Mouse (Mus musculus): ENCODE data around the gene Chordc1. TPM values are rescaled to one million over a fixed set of nuclear protein-coding genes. Genes with fewer than 3 reads are reported as not detected.
"Not testable (repeated sequence)": the region's sequence is repeated elsewhere in the genome, so short reads cannot be mapped to it uniquely, and the experiment has no call there.

Gene Chordc1
- polyA plus RNA-seq (2011; ENCODE audit: insufficient read depth, insufficient read length, low read depth, missing spikeins) = 120 and 141 TPM in 2 replicates

DNA sequence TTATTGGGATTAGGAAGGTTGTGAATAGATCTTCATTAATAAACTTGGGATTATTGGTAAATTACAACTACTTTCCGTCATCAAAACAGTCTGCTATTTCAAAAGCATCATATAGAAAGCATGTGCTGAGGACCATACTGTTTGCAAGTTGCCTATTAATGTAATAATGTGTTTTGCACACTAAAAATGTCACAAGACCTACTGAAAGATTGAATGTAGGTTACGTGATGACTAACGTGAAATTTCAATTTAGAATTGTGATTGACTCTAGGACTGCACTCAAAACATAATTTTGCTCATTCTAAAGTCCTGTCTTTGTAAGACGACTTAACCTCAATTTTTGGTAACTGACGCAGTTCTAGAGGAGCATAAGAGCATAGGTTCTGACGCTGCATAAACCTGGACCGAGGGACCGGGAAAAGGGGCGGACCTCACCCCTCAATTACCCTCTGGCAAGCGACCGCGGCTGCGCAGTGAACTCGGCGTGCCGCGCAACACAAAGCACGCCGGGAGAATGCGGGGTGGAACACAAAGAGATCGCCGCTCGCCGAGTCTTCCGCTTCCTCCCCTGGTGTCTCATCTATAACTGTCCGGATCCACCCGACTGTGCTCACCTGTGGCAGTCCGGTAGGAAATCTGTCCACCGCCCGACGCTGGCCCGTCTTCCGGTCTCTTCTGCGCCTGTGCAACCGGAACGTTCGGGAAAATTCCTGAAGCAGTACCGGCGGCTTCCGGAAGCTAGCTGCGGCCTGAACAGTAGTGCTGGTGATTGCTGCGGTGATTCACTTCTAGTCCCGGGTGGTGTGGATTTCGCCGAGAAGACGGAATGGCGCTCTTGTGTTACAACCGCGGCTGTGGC, at the start of gene Chordc1:
Chordc1 (plus strand) TSS at position 555 of the 859 bp plus-strand sequence.
- peaks cover 2% of the 10 kb centered on the region for H3K4me1 ChIP-seq (ENCODE audit: control insufficient read depth, insufficient read depth, low read length)
- TF ChIP-seq EP300 (IDR thresholded peaks at IDR 0.05; ENCODE audit: insufficient read depth, low read depth, low read length) (peak; percentile 75), CTCF (IDR thresholded peaks at IDR 0.05; ENCODE audit: low read depth, low read length) (no peak), POLR2A (IDR thresholded peaks at IDR 0.05; ENCODE audit: insufficient read depth, low read length) (peak; percentile 25)
- peak within 1 kb of the TSS; percentile 73 for H3K4me3 ChIP-seq (ENCODE audit: low read depth, low read length)
- no peaks in the 10 kb centered on the region for H3K36me3 ChIP-seq (ENCODE audit: control insufficient read depth, insufficient read depth, low read length, poor library complexity, severe bottlenecking)
- peak within 1 kb of the TSS; percentile 37 for H3K27ac ChIP-seq (ENCODE audit: insufficient read depth, low read length)
- no peaks in the 10 kb centered on the region for H3K9me3 ChIP-seq (replicated peaks; ENCODE audit: control insufficient read depth, insufficient read depth, low read length, poor library complexity, severe bottlenecking)
- H3K9ac ChIP-seq (ENCODE audit: low read depth, poor library complexity, severe bottlenecking) = peak within 1 kb of the TSS; percentile 93
- no peaks in the 10 kb centered on the region for H3K27me3 ChIP-seq (ENCODE audit: control insufficient read depth, insufficient read depth, low read length, poor library complexity, severe bottlenecking)

DNA sequence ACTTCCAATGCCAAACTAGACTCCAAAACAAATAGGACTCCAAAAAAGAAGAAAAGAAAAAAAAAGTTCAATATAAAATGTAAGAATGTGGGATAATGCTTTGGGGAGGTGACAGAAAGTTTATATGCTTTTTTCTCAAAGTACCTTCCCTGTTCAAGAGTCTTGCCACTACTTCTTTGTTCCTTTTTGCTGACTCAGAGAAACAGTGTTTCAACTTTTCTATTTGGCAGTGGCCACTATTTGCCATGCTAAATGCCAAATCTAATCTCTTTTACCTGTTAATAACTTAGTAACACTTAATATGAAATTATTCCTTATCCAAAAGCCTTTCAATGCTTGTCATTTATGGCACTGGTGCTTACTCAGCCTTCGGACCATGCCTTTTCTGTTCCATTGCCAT, 16.0 kb upstream of the Chordc1 start:
- Histone ChIP-seq H3K27me3 (ENCODE audit: control insufficient read depth, insufficient read depth, low read length, poor library complexity, severe bottlenecking) (no peaks in the 10 kb centered on the region), H3K9me3 (replicated peaks; ENCODE audit: control insufficient read depth, insufficient read depth, low read length, poor library complexity, severe bottlenecking) (no peaks in the 10 kb centered on the region), H3K27ac (ENCODE audit: insufficient read depth, low read length) (no peak overlapping the region), H3K9ac (ENCODE audit: low read depth, poor library complexity, severe bottlenecking) (no peak overlapping the region), H3K36me3 (ENCODE audit: control insufficient read depth, insufficient read depth, low read length, poor library complexity, severe bottlenecking) (no peaks in the 10 kb centered on the region), H3K4me1 (ENCODE audit: control insufficient read depth, insufficient read depth, low read length) (no peaks in the 10 kb centered on the region), H3K4me3 (ENCODE audit: low read depth, low read length) (no peak overlapping the region)
- TF ChIP-seq EP300 (IDR thresholded peaks at IDR 0.05; ENCODE audit: insufficient read depth, low read depth, low read length) = no peak
- no peak for TF ChIP-seq POLR2A (IDR thresholded peaks at IDR 0.05; ENCODE audit: insufficient read depth, low read length)
- TF ChIP-seq CTCF (IDR thresholded peaks at IDR 0.05; ENCODE audit: low read depth, low read length) = no peak

DNA sequence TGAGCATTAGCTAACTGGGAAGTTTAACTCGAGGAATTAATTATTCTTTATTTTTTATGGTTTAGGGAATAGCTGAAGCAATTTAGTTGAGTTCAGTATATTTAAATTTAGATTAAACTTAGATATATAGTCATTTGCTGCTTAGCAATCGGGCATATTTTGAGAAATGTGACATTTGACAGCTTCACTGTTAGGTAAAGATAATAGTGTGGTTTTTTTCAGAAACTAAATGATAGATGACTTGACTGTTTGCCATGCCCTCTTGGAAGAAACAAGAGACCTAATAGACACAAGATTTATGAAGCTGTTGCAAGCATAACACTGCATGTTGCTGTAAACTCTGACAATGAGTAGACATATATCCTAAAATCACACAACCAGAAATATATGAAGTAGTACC, 15.1 kb upstream of the Chordc1 start:
- Histone ChIP-seq H3K4me3 (ENCODE audit: low read depth, low read length) (no peak overlapping the region), H3K36me3 (ENCODE audit: control insufficient read depth, insufficient read depth, low read length, poor library complexity, severe bottlenecking) (no peaks in the 10 kb centered on the region), H3K27ac (ENCODE audit: insufficient read depth, low read length) (no peak overlapping the region), H3K27me3 (ENCODE audit: control insufficient read depth, insufficient read depth, low read length, poor library complexity, severe bottlenecking) (no peaks in the 10 kb centered on the region), H3K9ac (ENCODE audit: low read depth, poor library complexity, severe bottlenecking) (no peak overlapping the region), H3K9me3 (replicated peaks; ENCODE audit: control insufficient read depth, insufficient read depth, low read length, poor library complexity, severe bottlenecking) (no peaks in the 10 kb centered on the region), H3K4me1 (ENCODE audit: control insufficient read depth, insufficient read depth, low read length) (no peaks in the 10 kb centered on the region)
- TF ChIP-seq CTCF (IDR thresholded peaks at IDR 0.05; ENCODE audit: low read depth, low read length) = no peak
- no peak for TF ChIP-seq EP300 (IDR thresholded peaks at IDR 0.05; ENCODE audit: insufficient read depth, low read depth, low read length)
- no peak for TF ChIP-seq POLR2A (IDR thresholded peaks at IDR 0.05; ENCODE audit: insufficient read depth, low read length)

DNA sequence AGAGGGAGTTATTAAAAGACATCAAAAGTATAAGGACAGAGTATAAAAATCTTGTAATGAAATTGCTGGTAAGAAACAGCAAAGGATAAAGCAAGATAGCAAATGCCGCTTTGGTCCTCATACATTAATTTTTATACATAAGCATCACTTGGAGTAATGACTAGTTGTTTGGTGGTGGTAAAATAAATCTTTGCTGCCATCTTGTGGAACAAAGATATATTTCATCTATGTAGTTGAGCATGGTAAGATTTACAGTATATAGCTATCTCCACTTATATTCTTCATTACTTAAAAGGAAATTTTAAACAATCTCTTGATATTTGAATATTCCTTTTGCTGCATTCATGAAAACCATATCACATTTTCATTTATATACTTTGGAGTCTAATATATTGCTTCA, 14.4 kb upstream of the Chordc1 start:
- no peak overlapping the region for H3K27ac ChIP-seq (ENCODE audit: insufficient read depth, low read length)
- TF ChIP-seq EP300 (IDR thresholded peaks at IDR 0.05; ENCODE audit: insufficient read depth, low read depth, low read length) = no peak
- TF ChIP-seq CTCF (IDR thresholded peaks at IDR 0.05; ENCODE audit: low read depth, low read length) = no peak
- no peak for TF ChIP-seq POLR2A (IDR thresholded peaks at IDR 0.05; ENCODE audit: insufficient read depth, low read length)
- no peaks in the 10 kb centered on the region for H3K36me3 ChIP-seq (ENCODE audit: control insufficient read depth, insufficient read depth, low read length, poor library complexity, severe bottlenecking)
- no peak overlapping the region for H3K9ac ChIP-seq (ENCODE audit: low read depth, poor library complexity, severe bottlenecking)
- no peak overlapping the region for H3K4me3 ChIP-seq (ENCODE audit: low read depth, low read length)
- no peaks in the 10 kb centered on the region for H3K4me1 ChIP-seq (ENCODE audit: control insufficient read depth, insufficient read depth, low read length)
- H3K27me3 ChIP-seq (ENCODE audit: control insufficient read depth, insufficient read depth, low read length, poor library complexity, severe bottlenecking) = no peaks in the 10 kb centered on the region
- no peaks in the 10 kb centered on the region for H3K9me3 ChIP-seq (replicated peaks; ENCODE audit: control insufficient read depth, insufficient read depth, low read length, poor library complexity, severe bottlenecking)

DNA sequence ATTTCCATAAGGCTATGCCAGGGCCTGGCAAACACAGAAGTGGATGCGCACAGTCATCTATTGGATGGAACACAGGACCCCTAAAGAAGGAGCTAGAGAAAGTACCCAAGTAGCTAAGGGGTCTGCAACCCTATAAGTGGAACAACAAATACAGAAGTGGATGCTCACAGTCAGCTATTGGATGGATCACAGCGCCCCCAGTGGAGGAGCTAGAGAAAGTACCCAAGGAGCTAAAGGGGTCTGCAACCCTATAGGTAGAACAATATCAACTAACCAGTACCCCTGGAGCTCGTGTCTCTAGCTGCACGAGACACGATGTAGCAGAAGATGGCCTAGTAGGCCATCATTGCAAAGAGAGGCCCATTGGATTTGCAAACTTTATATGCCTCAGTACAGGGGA, 13.2 kb upstream of the Chordc1 start:
- H3K9ac ChIP-seq (ENCODE audit: low read depth, poor library complexity, severe bottlenecking); H3K4me3 ChIP-seq (ENCODE audit: low read depth, low read length); H3K9me3 ChIP-seq (replicated peaks; ENCODE audit: control insufficient read depth, insufficient read depth, low read length, poor library complexity, severe bottlenecking); H3K27me3 ChIP-seq (ENCODE audit: control insufficient read depth, insufficient read depth, low read length, poor library complexity, severe bottlenecking); H3K27ac ChIP-seq (ENCODE audit: insufficient read depth, low read length); H3K36me3 ChIP-seq (ENCODE audit: control insufficient read depth, insufficient read depth, low read length, poor library complexity, severe bottlenecking); H3K4me1 ChIP-seq (ENCODE audit: control insufficient read depth, insufficient read depth, low read length): not testable (repeated sequence)

DNA sequence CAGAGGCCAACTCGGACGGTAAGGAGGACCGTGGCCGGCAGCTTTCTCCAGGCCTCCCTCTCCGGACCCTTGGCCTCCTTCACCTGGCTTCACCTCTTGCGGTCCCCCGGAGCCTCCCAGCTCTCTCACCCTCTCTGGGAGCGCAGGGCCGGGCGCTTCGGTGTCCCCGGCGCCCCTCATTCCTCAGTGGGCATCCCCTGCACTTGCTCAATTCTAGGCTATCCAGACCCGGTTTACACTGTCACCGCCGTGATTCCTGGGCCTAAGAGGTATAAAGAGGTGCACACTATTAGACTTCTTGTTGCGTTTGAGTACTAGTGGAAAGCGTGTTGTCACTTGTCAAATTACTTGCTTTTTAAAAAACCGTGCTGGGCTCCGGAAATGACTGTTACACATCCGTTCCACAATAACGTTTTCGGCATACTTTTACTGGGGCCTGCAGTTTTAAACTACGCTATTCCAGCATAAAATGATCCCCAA, 558 bp downstream of the Chordc1 start:
- peak overlapping the region; percentile 73 for H3K4me3 ChIP-seq (ENCODE audit: low read depth, low read length)
- no peaks in the 10 kb centered on the region for H3K9me3 ChIP-seq (replicated peaks; ENCODE audit: control insufficient read depth, insufficient read depth, low read length, poor library complexity, severe bottlenecking)
- H3K9ac ChIP-seq (ENCODE audit: low read depth, poor library complexity, severe bottlenecking) = peak overlapping the region; percentile 93
- TF ChIP-seq CTCF (IDR thresholded peaks at IDR 0.05; ENCODE audit: low read depth, low read length) (no peak), EP300 (IDR thresholded peaks at IDR 0.05; ENCODE audit: insufficient read depth, low read depth, low read length) (no peak)
- no peaks in the 10 kb centered on the region for H3K27me3 ChIP-seq (ENCODE audit: control insufficient read depth, insufficient read depth, low read length, poor library complexity, severe bottlenecking)
- H3K27ac ChIP-seq (ENCODE audit: insufficient read depth, low read length) = peak overlapping the region; percentile 37
- no peaks in the 10 kb centered on the region for H3K36me3 ChIP-seq (ENCODE audit: control insufficient read depth, insufficient read depth, low read length, poor library complexity, severe bottlenecking)
- H3K4me1 ChIP-seq (ENCODE audit: control insufficient read depth, insufficient read depth, low read length) = peaks cover 2% of the 10 kb centered on the region

Measured in ES-Bruce4 (cell line).